Mouse (Mus musculus) 3134 (cell line): ENCODE data around the gene Cyp2c23.

ENCODE experiments used
- DNase-seq: peaks from one replicate; pipeline ENCODE4 v3.0.0-alpha.2; 2011; ENCODE audit warnings: low spot score; ENCODE audit not compliant: insufficient read length; ENCODE audit errors: extremely low read depth

The Cyp2c23 gene

DNA sequence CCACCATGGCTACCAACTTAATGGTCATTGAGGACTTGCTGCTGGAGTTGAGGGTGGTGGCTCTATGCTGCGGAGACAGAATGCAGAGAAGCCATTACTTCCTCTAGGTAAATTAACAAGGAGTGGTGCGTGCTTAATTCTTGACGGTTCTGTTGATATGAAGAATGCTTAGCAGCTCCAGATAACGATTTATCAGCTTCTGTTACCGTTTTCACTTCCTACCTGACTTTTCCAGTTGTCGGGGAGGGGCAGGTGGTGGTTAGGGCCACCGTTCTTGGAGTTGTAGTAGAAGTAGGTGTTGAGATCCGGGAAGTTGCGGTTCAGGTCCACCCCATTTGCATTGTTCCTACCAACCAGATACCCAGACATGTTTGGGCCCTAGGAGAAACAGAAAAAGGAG lies 55.3 kb downstream of the Cyp2c23 start:
- DNase-seq = no peak

DNA sequence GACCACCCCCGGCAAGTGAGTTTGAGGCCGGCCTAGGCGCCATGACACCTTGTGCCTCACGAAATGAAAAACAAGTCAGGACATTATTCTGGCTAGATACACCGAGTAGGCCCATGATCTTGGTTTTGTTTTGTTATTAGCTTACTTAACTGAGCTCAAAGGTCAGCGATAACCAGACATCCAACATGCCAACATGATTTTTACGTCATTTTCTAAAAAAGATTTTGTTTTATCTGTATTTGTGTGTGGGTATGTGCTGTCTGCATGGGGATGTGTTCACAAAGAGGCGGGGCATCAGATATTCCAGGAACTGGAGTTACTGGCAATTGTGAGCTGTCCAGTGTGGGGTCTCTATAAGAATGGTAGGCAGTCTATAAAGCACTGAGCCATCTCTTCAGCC lies 56.9 kb downstream of the Cyp2c23 start:
- no peak for DNase-seq

DNA sequence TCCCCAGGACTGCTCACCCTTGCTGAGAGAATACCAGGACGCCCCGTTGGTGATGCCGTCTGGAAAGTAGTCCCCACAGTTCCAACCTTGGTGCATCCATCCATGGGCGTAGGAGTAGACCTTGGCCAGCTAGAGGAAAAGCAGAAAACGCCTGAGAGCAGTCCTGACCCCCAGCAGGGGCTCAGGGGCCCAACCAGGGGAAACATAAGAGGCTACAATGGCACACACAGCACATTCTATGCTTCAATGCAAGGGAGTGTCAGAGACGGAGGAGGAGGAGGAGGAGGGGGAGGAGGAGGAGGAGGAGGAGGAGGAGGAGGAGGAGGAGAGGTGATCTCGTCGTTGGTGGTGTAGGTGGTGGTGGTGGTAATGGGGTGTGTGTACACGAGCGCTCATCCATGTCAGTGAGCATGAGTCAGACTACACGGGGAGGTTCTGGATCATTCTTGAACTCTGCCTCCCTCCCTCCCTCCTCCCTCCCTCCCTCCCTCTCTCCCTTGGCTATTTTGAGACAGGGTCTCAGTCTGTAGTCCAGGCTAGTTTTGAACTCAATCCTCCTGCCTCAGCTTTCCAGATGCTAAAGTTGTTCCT lies 60.5 kb downstream of the Cyp2c23 start:
- no peak for DNase-seq

DNA sequence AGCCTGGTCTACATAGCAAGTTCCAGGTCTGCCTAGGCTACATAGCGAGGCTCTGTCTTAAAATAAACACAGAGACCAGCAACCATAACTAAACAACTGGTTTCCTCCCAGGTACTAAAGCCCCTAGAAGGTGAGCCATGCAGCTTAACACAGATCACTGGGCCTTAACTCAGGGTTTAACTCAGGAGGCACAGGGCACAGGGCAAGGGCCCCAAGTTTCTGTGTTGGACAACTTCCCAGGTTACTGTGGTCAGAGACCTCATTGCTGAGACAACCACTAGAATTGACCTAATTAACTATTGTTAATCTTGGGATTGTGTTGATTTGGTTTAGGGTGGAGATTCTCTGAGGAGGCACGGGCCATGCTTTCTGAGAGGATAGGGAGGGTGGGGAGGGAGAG lies 62.5 kb downstream of the Cyp2c23 start:
- no peak for DNase-seq

DNA sequence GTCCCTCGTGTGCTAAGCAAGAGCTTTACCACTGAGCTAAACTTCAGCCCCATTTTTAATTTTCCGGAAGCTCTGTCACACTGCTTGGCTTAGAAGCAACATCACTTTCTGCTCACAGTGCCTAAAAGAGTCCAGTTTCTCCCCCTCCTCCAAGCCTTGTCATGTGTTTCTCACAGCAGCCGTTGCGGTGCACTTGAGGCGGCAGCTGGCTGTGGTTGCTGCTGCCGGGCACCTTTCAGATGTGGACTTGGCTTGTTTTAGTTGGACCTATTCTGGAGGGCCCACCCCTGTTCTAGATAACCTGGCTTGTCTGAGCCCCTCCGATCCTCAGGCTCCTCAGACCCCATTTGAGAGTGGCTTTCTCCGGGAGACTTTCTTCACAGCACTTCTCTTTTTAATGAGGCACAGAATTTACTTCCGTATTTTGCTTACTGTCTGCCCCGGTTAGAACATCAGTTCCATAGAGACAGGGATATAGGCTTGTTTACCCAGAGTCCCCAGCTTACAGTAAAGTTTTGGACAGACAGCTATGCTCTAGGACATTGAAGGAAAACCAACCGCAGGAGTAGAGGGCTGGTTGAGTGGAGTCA lies 63.4 kb downstream of the Cyp2c23 start:
- DNase-seq = no peak

DNA sequence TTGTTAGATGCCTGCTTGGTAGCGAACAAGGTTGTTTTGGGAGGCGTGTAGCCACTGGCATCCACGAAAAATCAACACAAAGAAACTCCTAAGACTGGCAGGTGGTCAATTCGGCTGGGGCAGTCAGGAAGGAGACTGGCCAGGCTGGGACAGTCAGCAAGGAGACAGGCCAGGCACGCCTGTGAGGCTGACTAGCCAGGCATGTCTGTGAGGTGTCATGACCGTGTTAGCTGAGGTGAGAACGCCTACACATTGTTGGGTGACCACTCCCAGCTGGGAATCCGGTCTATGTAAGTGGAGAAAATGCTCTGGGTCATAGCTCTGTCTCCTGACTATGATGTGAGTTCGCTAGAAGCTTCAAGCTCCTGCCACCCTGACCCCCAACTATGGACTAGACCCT lies 66.2 kb downstream of the Cyp2c23 start:
- DNase-seq = no peak

DNA sequence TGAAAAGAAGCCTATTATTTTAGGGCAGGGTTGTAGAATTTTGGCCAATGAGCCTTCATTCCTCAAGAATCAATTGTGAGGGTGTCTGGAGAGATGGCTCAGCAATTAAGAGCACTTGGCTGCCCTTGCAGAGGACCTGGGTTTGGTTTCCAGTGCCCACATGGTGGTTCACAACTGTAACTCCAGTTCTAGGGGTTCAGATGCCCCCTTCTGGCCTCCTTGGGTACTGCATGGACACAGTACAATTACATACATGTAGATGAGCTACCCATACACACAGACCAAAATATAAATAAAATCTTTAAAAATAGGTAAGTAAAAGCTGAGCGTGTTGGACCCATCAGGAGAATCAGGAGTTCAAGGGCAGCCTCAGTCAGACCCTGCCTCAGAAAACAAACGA lies 67.8 kb downstream of the Cyp2c23 start:
- no peak for DNase-seq

DNA sequence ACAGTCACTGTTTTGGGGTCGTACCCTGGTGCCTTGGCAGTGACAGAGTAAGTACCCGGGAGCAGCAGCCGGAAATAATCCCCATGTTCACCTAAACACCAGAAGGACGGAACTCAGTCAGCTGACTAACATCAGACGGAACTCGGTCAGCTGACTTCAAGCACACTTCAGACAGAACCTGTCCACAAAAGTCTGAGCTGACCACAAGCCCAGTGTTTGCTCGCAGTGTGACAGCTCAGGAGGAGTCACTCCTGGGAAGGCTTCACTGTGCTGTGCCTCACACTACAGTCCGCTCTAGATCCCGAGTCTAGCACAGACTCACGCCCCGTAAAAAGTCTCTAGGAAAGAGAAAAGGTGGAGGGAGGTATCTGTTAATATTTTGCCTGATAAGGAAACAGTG lies 69.0 kb downstream of the Cyp2c23 start:
- no peak for DNase-seq

DNA sequence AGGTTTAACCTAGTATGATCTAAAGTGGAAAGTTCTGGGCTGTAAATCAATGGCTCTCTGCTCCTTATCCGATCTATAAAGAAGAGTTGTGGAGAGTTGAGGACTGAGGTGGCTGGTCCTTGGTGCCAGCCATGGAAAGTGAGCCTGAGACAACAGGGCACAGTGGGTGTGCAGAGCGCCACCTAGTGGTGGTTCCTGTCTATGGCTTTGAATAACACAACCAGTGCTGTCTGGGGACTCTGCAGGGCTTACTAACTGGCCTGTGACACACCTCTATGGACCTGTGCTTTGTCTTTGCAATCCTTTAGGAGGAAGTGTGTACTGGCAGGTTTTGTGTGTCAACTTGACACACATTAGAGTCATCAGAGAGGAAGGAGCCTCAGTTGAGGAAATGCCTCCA lies 69.8 kb downstream of the Cyp2c23 start:
- DNase-seq = no peak

DNA sequence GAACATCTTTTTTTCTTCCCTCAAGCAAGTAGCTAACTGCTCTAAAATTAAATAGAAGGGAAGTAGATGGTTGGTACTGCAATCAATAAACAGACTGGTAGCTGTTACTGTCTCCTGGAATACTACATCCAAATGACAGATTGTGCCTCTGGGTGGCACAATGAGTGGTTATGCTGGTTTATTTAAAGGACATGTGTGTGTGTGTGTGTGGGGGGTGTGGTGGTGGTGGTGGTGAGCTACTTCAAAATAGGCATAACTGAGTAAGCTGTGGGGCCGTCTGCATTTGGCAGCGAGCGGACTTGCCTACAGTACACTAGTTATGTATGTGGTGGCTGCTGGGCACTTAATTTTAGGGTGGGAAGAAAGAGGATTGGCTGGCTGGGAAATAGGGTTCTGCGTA lies 71.1 kb downstream of the Cyp2c23 start:
- no peak for DNase-seq

DNA sequence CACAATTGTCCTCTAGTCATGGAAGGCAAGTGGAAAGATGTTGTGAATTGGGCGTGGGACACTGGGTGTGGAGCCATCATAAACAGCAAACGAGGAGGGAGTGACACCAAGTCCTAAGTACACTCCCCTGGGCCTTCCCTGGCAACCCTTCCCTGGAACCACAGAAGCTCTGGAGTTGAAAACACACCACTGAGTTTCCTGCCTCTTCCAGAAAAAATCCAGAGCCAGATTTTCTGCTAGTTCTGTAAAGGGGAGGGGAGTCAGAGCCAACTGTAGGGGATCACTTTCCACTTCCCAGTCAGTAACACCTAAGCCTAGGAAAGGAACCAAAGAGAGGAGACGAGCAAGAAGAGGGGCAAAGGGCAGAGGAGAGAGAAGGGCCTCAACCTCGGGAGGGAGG lies 71.6 kb downstream of the Cyp2c23 start:
- no peak for DNase-seq

DNA sequence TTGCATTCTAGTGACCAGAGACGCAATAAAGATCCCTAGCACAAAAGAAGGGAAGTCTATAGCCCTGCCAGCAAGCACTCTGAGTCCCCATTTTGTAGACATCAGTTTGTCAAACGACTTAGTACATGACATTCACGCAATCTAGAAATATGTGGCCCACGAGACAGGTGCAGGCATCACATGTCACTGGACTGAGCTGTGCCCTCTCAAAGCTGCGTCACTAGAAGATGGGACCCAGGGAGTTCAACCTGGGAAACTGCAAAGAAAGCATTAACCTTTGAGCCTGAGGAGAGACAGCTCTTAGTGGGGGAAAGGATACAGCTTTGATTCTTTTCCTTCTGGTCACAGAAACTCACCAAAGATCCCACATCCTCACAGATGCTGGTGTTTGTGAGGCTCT lies 73.7 kb downstream of the Cyp2c23 start:
- no peak for DNase-seq
